Mouse (Mus musculus): Measurements from ENCODE around the gene Kcnj16.

GRCm38 (mm10) chr11:111065635-111066298 lies 97.9 kb downstream of the Kcnj16 start, which contains the start of gene Kcnj2:
- TF ChIP-seq CTCF (IDR thresholded peaks at IDR 0.05; ENCODE audit: low read depth, low read length) (no peak), POLR2A (IDR thresholded peaks at IDR 0.05; ENCODE audit: borderline replicate concordance, low read depth, low read length) (no peak)
